Mouse (Mus musculus): ENCODE measurements at regions not wholly inside any gene's neighbourhood (a gene's known extent, or its start where the extent isn't known, plus 50 kb on each side); places are given as distances from the start of the nearest gene placed in this dataset.
A peak's percentile ranks its signal among the peaks of the same experiment; 100 is the strongest.

GRCm38 (mm10) chr3:143995045-143995444, 210.0 kb downstream of the Lmo4 start:
- Histone ChIP-seq H3K27ac (ENCODE audit: low read length) (no peak overlapping the region), H3K4me1 (ENCODE audit: insufficient read depth, low read length) (no peaks in the 10 kb centered on the region), H3K9ac (replicated peaks; ENCODE audit: low read length) (no peak overlapping the region), H3K36me3 (ENCODE audit: insufficient read depth, low read length) (no peaks in the 10 kb centered on the region), H3K4me2 (replicated peaks; ENCODE audit: low read depth, low read length) (no peak overlapping the region), H3K27me3 (ENCODE audit: insufficient read depth, low read length) (no peaks in the 10 kb centered on the region), H3K4me3 (ENCODE audit: low read length) (no peak overlapping the region), H3K9me3 (ENCODE audit: low read length) (no peaks in the 10 kb centered on the region)
- 92% methylated on average over 3 of the region's 3 CpGs for WGBS
- peak; percentile 27; the same call in 1 of the 2 replicates for ATAC-seq (ENCODE audit: low FRiP score, low TSS enrichment)

GRCm38 (mm10) chr3:143988991-143989390, 216.0 kb downstream of the Lmo4 start:
- H3K4me1 ChIP-seq (ENCODE audit: insufficient read depth, low read length) = no peaks in the 10 kb centered on the region
- 90% methylated on average over 4 of the region's 4 CpGs for WGBS
- no peak for ATAC-seq (ENCODE audit: low FRiP score, low TSS enrichment)
- no peak overlapping the region for H3K4me3 ChIP-seq (ENCODE audit: low read length)
- no peak overlapping the region for H3K9ac ChIP-seq (replicated peaks; ENCODE audit: low read length)
- no peak overlapping the region for H3K27ac ChIP-seq (ENCODE audit: low read length)
- H3K4me2 ChIP-seq (replicated peaks; ENCODE audit: low read depth, low read length) = no peak overlapping the region
- H3K9me3 ChIP-seq (ENCODE audit: low read length) = no peaks in the 10 kb centered on the region
- H3K36me3 ChIP-seq (ENCODE audit: insufficient read depth, low read length) = no peaks in the 10 kb centered on the region
- no peaks in the 10 kb centered on the region for H3K27me3 ChIP-seq (ENCODE audit: insufficient read depth, low read length)

DNA sequence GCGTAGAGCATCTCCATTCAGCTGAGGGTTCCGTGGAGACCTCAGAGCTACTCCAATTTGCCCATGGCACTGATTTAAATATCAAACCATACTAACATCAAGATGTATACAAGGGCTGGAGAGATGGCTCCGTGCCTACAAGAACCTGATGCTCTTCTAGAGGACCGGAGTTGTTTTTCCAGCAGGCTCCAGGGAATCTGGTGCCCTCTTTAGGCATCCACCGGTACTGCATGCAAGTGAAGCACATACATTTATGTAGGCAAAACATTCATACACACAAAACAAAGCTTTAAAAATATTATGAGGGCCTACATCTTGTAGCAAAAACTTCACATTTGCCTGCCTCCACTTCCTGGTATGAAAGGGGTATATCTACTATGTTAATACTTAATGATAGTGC, 217.0 kb downstream of the Lmo4 start:
- Histone ChIP-seq H3K4me3 (ENCODE audit: low read length) (no peak overlapping the region), H3K9me3 (ENCODE audit: low read length) (no peaks in the 10 kb centered on the region), H3K4me2 (replicated peaks; ENCODE audit: low read depth, low read length) (no peak overlapping the region), H3K9ac (replicated peaks; ENCODE audit: low read length) (no peak overlapping the region), H3K27me3 (ENCODE audit: insufficient read depth, low read length) (no peaks in the 10 kb centered on the region), H3K36me3 (ENCODE audit: insufficient read depth, low read length) (no peaks in the 10 kb centered on the region), H3K27ac (ENCODE audit: low read length) (no peak overlapping the region), H3K4me1 (ENCODE audit: insufficient read depth, low read length) (no peaks in the 10 kb centered on the region)
- ATAC-seq (ENCODE audit: low FRiP score, low TSS enrichment) = no peak
- WGBS = 95% methylated on average over 5 of the region's 5 CpGs

DNA sequence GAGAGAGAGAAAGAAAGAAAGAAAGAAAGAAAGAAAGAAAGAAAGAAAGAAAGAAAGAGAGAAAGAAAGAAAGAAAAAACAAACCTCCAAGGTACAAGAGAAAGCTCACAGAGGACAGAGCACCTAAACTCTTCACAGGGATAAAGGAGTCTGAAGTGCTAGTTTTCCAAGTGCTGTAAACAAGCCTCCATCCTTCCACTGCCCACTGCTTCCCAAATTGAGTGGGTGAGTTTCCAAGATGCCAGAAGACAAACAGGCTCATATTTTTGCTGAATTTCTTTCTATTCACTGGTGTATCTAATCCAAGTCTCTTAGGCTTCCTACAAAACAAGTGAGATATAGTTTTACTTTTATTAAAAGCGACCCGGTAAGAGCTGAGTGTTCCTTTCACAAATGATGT, 218.2 kb downstream of the Lmo4 start:
- H3K4me2 ChIP-seq (replicated peaks; ENCODE audit: low read depth, low read length) = no peak overlapping the region
- no peaks in the 10 kb centered on the region for H3K4me1 ChIP-seq (ENCODE audit: insufficient read depth, low read length)
- ATAC-seq (ENCODE audit: low FRiP score, low TSS enrichment) = no peak
- no peaks in the 10 kb centered on the region for H3K27me3 ChIP-seq (ENCODE audit: insufficient read depth, low read length)
- no peak overlapping the region for H3K9ac ChIP-seq (replicated peaks; ENCODE audit: low read length)
- 96% methylated on average over 2 of the region's 2 CpGs for whole genome bisulfite sequencing
- H3K27ac ChIP-seq (ENCODE audit: low read length) = no peak overlapping the region
- no peaks in the 10 kb centered on the region for H3K36me3 ChIP-seq (ENCODE audit: insufficient read depth, low read length)
- no peaks in the 10 kb centered on the region for H3K9me3 ChIP-seq (ENCODE audit: low read length)
- no peak overlapping the region for H3K4me3 ChIP-seq (ENCODE audit: low read length)

DNA sequence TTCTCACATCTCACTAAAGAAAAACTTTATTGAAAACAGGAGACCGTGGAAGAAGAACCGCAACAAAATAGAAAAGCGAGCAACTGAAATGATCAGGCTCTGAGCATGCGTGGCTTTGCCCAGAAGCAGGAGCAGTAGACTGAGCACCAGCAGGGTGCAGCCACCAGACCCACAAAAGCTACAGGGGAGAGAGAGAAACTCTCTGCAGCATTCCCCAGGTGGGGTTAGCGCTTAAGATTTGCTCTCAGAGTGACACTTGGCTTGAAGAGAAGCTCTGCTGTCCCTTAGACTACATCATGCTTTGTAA, 218.9 kb downstream of the Lmo4 start:
- Histone ChIP-seq H3K36me3 (ENCODE audit: insufficient read depth, low read length) (no peaks in the 10 kb centered on the region), H3K4me1 (ENCODE audit: insufficient read depth, low read length) (no peaks in the 10 kb centered on the region), H3K4me3 (ENCODE audit: low read length) (no peak overlapping the region), H3K9me3 (ENCODE audit: low read length) (no peaks in the 10 kb centered on the region), H3K27ac (ENCODE audit: low read length) (no peak overlapping the region), H3K4me2 (replicated peaks; ENCODE audit: low read depth, low read length) (no peak overlapping the region), H3K27me3 (ENCODE audit: insufficient read depth, low read length) (no peaks in the 10 kb centered on the region), H3K9ac (replicated peaks; ENCODE audit: low read length) (no peak overlapping the region)
- no peak for ATAC-seq (ENCODE audit: low FRiP score, low TSS enrichment)
- 85% methylated on average over 5 of the region's 5 CpGs for WGBS

- Histone ChIP-seq H3K9me3 (ENCODE audit: low read length) (no peaks in the 10 kb centered on the region), H3K4me2 (replicated peaks; ENCODE audit: low read depth, low read length) (no peak overlapping the region), H3K4me3 (ENCODE audit: low read length) (no peak overlapping the region), H3K4me1 (ENCODE audit: insufficient read depth, low read length) (no peaks in the 10 kb centered on the region), H3K9ac (replicated peaks; ENCODE audit: low read length) (no peak overlapping the region), H3K27ac (ENCODE audit: low read length) (no peak overlapping the region), H3K27me3 (ENCODE audit: insufficient read depth, low read length) (no peaks in the 10 kb centered on the region), H3K36me3 (ENCODE audit: insufficient read depth, low read length) (no peaks in the 10 kb centered on the region)
- ATAC-seq (ENCODE audit: low FRiP score, low TSS enrichment) = no peak
- WGBS = 66% methylated on average over 6 of the region's 6 CpGs
These were observed 219.4 kb downstream of the Lmo4 start for GRCm38 (mm10) chr3:143985349-143986199.

DNA sequence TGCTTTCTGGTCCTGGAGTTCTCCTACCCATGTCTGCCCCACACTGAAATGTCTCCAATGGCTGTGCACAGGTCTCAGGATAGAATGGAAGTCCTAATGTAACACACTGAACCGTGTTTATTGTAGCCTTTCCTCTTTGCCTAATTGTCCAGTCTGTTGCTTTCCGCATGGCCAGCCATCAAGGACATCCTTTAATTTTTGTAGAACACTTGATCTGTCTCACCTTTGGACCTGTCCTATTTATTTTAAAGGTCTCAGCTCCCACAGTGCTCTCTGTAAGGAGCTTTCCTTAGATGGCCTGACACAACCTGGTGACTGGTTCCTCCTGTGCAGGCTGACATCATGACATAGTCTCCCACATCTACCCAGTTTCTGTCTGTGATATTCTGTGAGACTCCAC, 226.3 kb downstream of the Lmo4 start:
- WGBS = 58% methylated on average over 2 of the region's 2 CpGs
- H3K36me3 ChIP-seq (ENCODE audit: insufficient read depth, low read length) = no peaks in the 10 kb centered on the region
- no peak overlapping the region for H3K9ac ChIP-seq (replicated peaks; ENCODE audit: low read length)
- no peaks in the 10 kb centered on the region for H3K27me3 ChIP-seq (ENCODE audit: insufficient read depth, low read length)
- ATAC-seq (ENCODE audit: low FRiP score, low TSS enrichment) = peak; percentile 80
- H3K27ac ChIP-seq (ENCODE audit: low read length) = no peak overlapping the region
- no peaks in the 10 kb centered on the region for H3K4me1 ChIP-seq (ENCODE audit: insufficient read depth, low read length)
- no peak overlapping the region for H3K4me2 ChIP-seq (replicated peaks; ENCODE audit: low read depth, low read length)
- H3K4me3 ChIP-seq (ENCODE audit: low read length) = no peak overlapping the region
- no peaks in the 10 kb centered on the region for H3K9me3 ChIP-seq (ENCODE audit: low read length)

GRCm38 (mm10) chr3:143977886-143978447, 227.1 kb downstream of the Lmo4 start:
- WGBS = 57% methylated on average over 7 of the region's 7 CpGs
- H3K9me3 ChIP-seq (ENCODE audit: low read length) = no peaks in the 10 kb centered on the region
- no peak overlapping the region for H3K4me3 ChIP-seq (ENCODE audit: low read length)
- no peak overlapping the region for H3K9ac ChIP-seq (replicated peaks; ENCODE audit: low read length)
- H3K4me2 ChIP-seq (replicated peaks; ENCODE audit: low read depth, low read length) = no peak overlapping the region
- no peaks in the 10 kb centered on the region for H3K27me3 ChIP-seq (ENCODE audit: insufficient read depth, low read length)
- no peak overlapping the region for H3K27ac ChIP-seq (ENCODE audit: low read length)
- ATAC-seq (ENCODE audit: low FRiP score, low TSS enrichment) = no peak
- no peaks in the 10 kb centered on the region for H3K4me1 ChIP-seq (ENCODE audit: insufficient read depth, low read length)
- H3K36me3 ChIP-seq (ENCODE audit: insufficient read depth, low read length) = no peaks in the 10 kb centered on the region

GRCm38 (mm10) chr3:143973582-143973981, 231.4 kb downstream of the Lmo4 start:
- Histone ChIP-seq H3K36me3 (ENCODE audit: insufficient read depth, low read length) (no peaks in the 10 kb centered on the region), H3K27me3 (ENCODE audit: insufficient read depth, low read length) (no peaks in the 10 kb centered on the region; the same call in 1 of the 2 replicates), H3K4me3 (ENCODE audit: low read length) (no peak overlapping the region), H3K4me1 (ENCODE audit: insufficient read depth, low read length) (no peaks in the 10 kb centered on the region), H3K27ac (ENCODE audit: low read length) (no peak overlapping the region), H3K9me3 (ENCODE audit: low read length) (no peaks in the 10 kb centered on the region), H3K9ac (replicated peaks; ENCODE audit: low read length) (no peak overlapping the region), H3K4me2 (replicated peaks; ENCODE audit: low read depth, low read length) (no peak overlapping the region)
- 85% methylated on average over 9 of the region's 9 CpGs for WGBS
- ATAC-seq (ENCODE audit: low FRiP score, low TSS enrichment) = no peak

DNA sequence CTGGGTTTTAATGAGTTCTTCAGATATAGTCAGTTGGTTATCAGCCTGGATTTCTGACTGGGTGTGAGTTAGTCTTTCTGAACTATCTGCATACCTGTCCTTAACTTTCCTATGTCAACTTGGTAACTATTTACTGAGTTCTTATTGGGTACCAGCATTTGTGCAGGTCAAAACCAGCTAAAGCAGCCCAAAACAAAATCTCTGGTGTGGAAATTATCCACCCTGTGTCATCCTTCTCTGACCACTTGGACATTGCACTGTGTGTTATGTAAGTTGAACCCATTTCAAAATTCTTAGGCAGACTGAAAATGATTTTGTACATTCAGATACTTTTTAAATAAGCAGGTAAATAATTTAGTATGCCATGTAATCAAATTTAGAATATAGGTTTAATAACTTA, 232.7 kb downstream of the Lmo4 start:
- Histone ChIP-seq H3K27ac (ENCODE audit: low read length) (no peak overlapping the region), H3K9ac (replicated peaks; ENCODE audit: low read length) (no peak overlapping the region), H3K9me3 (ENCODE audit: low read length) (no peaks in the 10 kb centered on the region), H3K4me2 (replicated peaks; ENCODE audit: low read depth, low read length) (no peak overlapping the region), H3K4me3 (ENCODE audit: low read length) (no peak overlapping the region), H3K36me3 (ENCODE audit: insufficient read depth, low read length) (no peaks in the 10 kb centered on the region), H3K27me3 (ENCODE audit: insufficient read depth, low read length) (no peaks in the 10 kb centered on the region; the same call in 1 of the 2 replicates), H3K4me1 (ENCODE audit: insufficient read depth, low read length) (no peaks in the 10 kb centered on the region)
- no peak for ATAC-seq (ENCODE audit: low FRiP score, low TSS enrichment)
